Mouse (Mus musculus): ENCODE data around the gene Wdr17.
"Not testable (repeated sequence)": the region's sequence is repeated elsewhere in the genome, so short reads cannot be mapped to it uniquely, and the experiment has no call there.

Wdr17 gene

GRCm38 (mm10) chr8:54791858-54792698 lies 94.9 kb downstream of the Wdr17 start:
- DNase-seq = no peak

DNA sequence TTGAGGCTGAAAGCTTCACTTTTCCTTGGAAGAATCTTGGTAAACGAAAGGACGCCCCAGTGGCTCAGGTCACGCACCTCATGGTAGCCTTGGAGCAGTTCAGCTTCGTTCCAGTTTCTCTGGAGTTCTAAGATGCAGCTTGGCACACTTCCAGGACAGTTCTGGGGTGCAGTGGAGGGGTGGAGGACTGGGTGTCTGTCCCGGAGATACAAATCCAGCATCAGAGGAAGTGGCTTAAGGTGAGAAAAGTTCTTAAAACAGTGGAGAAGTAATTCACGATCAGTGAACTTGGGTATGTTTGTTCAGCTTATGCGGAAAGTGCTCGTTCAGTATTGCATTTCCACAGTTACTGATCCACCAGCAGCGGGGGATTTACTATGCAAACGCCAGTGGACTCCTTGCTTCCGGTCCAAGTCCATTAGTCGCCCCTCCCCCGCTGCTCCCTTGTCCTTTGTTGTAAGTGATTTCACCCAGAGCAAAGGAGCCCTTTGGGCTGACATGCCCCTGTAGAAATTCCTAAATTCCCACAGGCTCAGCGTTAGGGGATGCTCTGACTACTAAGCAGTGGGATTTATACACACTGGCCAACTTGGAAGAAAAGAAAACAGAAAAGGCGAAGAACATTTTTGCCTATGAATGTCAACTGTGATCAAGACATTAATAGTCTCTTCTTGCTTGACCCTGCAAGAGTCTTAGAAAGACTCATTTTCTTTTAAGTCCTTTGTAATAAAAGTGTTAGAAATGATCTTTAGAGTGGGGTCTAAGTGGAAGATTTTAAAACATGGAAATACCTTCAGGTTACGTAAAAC lies 106.6 kb downstream of the Wdr17 start:
- DNase-seq = peak; percentile 19 to 59

- peak; percentile 34 to 48 for DNase-seq
Measured at GRCm38 (mm10) chr8:54779317-54780133, 107.5 kb downstream of the Wdr17 start.

- no peak for DNase-seq
Measured at GRCm38 (mm10) chr8:54777012-54777411, 110.0 kb downstream of the Wdr17 start.

- DNase-seq = no peak
Measured at GRCm38 (mm10) chr8:54776241-54776640, 110.7 kb downstream of the Wdr17 start.

- no peak for DNase-seq
Measured at GRCm38 (mm10) chr8:54757646-54758045, 129.3 kb downstream of the Wdr17 start.

GRCm38 (mm10) chr8:54736660-54737312 lies 150.2 kb downstream of the Wdr17 start:
- DNase-seq = peak in 1 of 2 experiments; percentile 22

GRCm38 (mm10) chr8:54724668-54725035 lies 162.3 kb downstream of the Wdr17 start:
- DNase-seq = no peak

DNA sequence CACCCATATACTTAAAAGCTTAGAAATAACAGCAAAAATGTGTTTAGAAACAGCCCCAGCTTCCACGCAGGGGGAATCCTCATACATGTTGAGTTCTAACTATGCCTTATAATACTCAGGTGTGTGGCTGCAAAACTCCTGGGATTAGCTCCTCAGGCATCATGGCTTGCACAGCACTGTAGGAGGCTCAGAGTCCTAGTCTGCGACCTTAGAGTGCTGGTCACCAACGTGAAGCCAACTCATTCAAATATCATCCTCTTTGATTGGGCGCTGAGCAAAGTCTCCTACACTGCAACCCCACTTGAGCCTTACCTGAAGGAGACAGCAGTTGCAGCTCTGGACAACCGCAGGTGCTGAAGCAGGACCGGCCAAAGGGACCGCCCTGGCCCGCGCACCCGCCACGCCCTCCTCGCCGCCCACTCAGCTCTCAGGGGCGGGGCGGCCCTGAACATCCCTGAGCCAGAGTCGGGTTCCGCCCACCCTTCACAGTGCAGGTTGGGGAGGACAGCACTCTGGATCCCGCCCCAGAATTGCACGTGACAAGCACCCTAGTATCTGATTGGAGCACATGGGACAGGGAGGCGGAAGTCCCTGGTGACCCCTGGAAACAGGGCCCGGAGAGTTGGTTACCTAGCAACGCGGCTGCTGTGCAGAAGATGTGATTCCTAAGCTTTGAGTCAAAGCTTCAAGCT lies 162.9 kb downstream of the Wdr17 start:
- DNase-seq = peak; percentile 90 to 94

DNA sequence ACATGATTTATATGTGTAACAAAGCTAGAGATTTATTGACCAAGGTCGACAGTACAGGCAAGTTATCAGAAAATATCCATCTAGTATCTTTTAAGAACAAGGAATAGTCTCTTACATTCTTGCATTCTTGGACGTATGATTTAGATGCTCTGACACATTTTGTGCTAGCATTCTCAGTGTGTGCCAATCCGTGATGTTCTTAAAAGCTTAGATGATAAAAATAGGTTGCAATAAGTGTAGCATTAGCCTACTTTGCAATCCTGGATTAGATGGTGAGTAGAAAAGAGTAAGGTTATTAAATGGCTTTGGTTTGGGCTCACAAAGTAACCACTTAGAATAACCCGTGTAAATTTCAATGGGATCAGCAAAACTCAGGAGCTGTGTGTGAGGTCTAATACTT lies 168.5 kb downstream of the Wdr17 start:
- no peak for DNase-seq

DNA sequence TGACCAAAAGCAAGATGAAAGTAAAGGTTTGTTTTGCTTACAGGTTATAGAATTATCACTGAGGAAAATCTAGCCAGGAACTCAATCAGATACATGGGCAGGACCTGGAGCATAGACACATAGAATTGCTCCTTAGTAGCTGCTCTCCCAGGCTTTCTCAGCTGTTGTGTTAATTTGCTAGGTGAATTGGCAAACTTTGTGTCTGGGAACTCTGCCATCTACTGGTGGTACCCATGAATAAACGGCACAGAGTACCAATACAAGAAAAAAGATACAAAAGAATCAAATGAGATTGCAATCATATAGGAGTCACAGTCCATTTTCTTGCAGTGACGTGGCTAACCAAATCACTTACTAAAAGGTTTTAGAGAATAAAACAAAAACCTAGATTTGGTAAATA lies 181.2 kb downstream of the Wdr17 start:
- DNase-seq = peak in 1 of 2 experiments; percentile 16

GRCm38 (mm10) chr8:54671806-54672205 lies 215.2 kb downstream of the Wdr17 start:
- no peak for DNase-seq

DNA sequence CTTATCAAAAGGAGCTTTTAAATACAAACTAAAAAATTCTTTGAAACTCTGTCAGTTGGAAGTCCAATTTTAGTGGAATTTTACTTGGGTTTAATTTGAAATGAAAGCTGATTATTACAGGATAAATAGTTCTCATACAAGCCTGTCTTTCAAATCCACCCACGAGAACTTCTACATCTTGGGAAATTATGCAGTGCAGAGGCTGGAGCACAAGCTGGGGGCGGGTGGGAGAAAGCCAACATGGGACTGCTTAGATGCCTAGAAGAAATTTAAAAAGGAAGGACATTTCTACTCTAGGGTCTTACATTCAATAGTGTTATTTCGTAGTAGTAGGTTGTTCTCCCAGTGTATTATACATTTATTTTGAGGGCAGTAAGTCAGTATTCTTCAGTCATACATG lies 219.2 kb downstream of the Wdr17 start:
- no peak for DNase-seq

GRCm38 (mm10) chr8:54660675-54661074 lies 226.3 kb downstream of the Wdr17 start:
- DNase-seq = peak; percentile 36 to 71

DNA sequence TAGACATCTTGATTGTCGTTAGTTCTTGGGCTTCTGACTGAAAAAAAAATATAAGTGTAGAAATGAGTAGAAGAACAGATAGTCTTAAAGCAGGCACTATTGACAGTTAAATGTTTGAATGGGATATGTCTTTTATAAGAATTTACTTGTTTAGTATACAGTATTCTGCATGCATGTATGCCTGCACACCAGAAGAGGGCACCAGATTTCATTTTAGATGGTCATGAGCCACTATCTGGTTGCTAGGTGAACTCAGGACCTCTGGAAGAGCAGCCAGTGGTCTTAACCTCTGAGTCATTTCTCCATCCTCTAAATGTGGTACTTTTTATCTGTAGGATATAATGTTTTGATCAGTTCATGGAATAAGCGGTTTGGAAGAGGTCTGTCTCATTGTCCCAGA lies 227.3 kb downstream of the Wdr17 start:
- no peak for DNase-seq

DNA sequence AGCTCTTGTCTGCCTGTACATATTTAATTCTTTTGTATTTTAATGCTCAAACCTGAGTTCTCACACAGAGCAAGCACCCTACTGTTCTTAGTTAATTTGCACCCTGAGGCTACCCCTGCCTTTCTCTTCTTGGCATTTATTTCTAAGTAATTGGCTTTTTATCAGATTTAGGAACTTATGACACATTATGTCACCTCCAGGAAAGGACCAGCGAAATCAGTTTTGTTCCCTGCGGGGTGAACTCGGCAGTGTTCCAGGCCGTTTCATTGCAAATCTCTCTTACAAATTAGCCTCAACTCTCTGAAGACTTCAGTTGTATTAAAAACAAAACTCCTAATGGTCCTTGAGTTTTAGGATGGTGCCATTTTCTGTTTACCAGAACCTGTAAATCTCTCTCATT lies 248.3 kb downstream of the Wdr17 start:
- peak; percentile 39 to 65 for DNase-seq

GRCm38 (mm10) chr8:54616710-54617109 lies 270.3 kb downstream of the Wdr17 start:
- DNase-seq = not testable (repeated sequence)

- no peak for DNase-seq
Measured at GRCm38 (mm10) chr8:54610238-54610637, 276.7 kb downstream of the Wdr17 start.

DNA sequence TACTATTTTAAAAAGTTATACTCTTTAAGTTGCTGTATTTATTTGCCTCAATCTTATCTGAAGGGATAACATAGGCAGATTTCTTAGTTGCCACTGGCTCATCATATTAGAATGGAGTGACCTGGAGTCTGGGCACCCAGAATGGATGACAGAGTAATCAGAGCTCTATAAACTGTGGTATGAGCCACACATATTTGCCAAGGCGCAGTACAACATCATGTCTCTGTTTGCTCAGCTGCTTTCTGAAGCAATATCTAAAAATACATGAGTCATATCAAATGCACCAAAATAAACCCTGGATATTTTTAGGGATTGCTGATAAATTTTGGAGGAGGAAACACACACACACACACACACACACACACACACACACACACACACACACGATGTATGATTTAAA lies 277.6 kb downstream of the Wdr17 start:
- no peak for DNase-seq

DNA sequence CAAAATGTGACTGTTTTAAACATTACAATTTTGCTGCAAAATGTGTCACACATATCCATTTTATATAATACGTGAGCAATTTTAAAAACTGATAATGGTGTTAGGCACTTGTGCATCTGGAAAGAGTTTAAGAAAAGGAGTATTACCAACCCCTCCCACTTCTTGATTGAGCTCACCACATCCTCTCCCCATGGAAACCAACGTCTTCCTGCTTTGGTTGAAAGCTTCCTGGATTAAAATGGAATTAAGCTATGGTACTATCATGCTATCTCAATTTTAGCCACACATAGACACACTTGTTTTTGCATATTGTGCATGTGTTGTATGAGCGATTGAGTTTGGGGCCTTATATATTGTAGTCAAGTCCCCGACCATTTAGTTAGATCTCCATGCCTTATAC lies 283.5 kb downstream of the Wdr17 start:
- DNase-seq = no peak

DNA sequence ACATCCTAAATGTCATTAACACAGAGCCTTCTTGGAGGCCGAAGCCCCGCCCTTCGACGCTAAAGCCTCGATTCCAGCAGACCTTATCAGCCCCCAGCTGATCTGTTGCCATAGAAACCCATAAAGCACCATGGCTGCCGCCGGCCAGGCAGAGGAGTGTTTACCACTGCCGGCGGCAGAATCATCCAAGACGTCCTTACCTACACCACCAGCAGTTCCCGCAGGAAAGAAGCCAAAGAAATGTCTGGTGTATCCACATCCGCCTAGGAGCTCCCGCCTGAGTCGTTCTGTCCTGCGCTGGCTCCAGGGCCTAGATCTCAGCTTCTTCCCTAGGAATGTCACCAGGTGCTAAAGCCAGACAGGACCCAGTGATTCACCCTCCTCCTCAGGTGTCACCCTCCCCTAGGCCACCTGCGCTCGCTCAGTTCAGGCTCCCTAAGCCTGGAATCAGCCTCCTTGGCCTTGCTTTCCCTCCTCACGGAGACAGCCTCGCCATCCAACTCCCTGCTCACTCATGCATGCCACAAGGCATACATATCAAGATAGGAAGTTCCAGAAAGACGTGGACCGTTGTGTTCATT lies 286.2 kb downstream of the Wdr17 start, which contains the start of gene Spata4:
Gene Spata4, plus strand, starts transcription at position 111 of the 581 bp plus-strand sequence.
- peak; percentile 32 to 34 for DNase-seq

All from cerebellum, postnatal 25 days (tissue).